Mouse (Mus musculus): Measurements from ENCODE around the gene 4931400O07Rik.

The 4931400O07Rik gene

GRCm38 (mm10) chrX:62467691-62468090 lies at the start of gene 4931400O07Rik:
Gene 4931400O07Rik, plus strand, starts transcription at chrX:62467991.
- no peak for DNase-seq (ENCODE audit: low spot score)

All from MN1 (cell line).